Mouse (Mus musculus): ENCODE measurements around the gene Lrrc28.
A peak's percentile ranks its signal among the peaks of the same experiment; 100 is the strongest.

Lrrc28 gene

DNA sequence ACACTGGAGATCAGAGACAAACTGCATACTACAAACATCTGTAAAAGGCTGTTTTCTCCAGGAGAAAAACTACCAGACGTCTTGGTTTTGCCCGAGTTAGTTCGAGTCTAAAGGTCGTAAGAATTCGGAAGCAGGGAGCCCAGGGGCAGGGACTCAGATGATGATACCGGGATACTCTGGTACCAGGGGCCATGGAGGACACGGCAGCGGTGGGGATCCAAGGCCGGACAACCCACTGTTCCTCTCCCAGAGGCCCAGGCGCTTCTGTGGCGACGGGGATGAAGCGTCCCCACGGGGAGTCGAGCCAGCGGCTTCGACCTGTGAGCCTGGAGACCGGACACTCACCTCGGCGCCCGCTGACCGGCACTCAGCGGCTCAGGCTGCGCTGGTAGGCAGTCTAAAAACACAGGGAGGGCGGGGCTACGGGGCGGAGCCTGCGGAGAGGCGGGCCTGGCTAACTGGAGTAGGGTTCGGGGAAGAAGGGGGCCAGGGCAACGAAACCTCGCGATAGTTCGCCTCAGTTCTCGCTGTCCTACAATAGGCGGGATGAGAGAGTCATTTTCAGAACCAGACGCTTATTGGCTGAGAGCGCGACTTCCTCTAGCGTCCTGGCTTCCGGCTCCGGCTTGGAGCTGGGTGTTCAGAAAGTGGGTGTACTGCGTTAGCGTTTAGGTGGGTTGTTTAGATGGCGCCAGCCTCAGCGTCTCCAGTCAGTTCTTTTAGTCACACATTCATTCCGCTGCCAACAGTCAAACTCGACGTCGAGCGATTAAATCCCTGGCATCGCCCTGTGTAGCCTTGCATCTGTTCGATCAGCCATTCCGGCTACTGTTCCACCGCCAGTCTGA lies at the start of gene Lrrc28:
Gene Lrrc28, minus strand, starts transcription at position 436 of the 848 bp plus-strand sequence.
- peak; percentile 98 for DNase-seq (ENCODE audit: low spot score)

- DNase-seq (ENCODE audit: low spot score) = no peak
Measured at GRCm38 (mm10) chr7:67692791-67693538, 47.9 kb upstream of the Lrrc28 start.

- no peak for DNase-seq (ENCODE audit: low spot score)
Measured at GRCm38 (mm10) chr7:67692141-67692540, 47.1 kb upstream of the Lrrc28 start.

GRCm38 (mm10) chr7:67691036-67691435 lies 46.0 kb upstream of the Lrrc28 start:
- DNase-seq (ENCODE audit: low spot score) = no peak

DNA sequence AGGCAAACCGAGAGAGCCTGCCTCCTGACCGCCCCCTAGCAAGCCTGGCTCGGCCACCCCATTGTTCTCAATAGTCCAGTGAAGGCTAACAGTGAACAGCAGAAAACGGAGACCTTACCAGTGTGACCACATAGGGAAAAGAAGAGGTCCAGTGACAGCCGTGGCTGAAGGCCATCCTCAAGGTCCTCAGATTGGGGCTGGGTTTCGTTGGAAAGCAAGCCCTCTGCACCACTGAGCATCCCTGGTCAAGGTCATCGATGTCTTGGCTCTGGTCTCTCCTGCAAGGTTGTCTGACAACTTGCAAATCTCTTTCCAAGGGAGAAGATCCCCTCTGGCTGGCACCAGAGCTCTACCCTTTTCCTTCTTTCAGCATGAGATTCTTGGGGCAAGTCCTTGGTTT lies 44.7 kb upstream of the Lrrc28 start:
- no peak for DNase-seq (ENCODE audit: low spot score)

- DNase-seq (ENCODE audit: low spot score) = no peak
Measured at GRCm38 (mm10) chr7:67688281-67688680, 43.2 kb upstream of the Lrrc28 start.

GRCm38 (mm10) chr7:67686545-67686944 lies 41.5 kb upstream of the Lrrc28 start:
- no peak for DNase-seq (ENCODE audit: low spot score)

- DNase-seq (ENCODE audit: low spot score) = no peak
Measured at GRCm38 (mm10) chr7:67683006-67683405, 37.9 kb upstream of the Lrrc28 start.

DNA sequence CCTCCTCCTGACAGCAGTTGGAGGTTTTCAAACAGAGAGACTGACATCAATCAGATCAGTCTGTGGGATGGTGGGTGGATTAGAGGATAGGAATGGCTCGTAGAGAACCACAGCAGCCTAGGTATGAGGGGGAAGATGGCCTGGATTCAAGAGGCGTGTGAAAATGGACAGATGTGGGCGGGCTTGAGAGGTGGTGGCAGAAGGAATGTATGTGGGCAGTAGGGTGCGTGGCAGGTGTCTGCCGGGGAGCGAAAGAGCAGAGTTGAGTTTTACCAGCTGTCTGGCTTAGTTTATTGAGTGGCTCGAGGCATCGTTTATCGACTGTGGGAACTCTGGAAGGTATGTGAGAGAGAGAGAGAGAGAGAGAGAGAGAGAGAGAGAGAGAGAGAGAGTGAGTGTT lies 36.0 kb upstream of the Lrrc28 start:
- DNase-seq (ENCODE audit: low spot score) = no peak

GRCm38 (mm10) chr7:67678878-67679499 lies 33.9 kb upstream of the Lrrc28 start:
- DNase-seq (ENCODE audit: low spot score) = no peak

GRCm38 (mm10) chr7:67673656-67674055 lies 28.6 kb upstream of the Lrrc28 start:
- no peak for DNase-seq (ENCODE audit: low spot score)

DNA sequence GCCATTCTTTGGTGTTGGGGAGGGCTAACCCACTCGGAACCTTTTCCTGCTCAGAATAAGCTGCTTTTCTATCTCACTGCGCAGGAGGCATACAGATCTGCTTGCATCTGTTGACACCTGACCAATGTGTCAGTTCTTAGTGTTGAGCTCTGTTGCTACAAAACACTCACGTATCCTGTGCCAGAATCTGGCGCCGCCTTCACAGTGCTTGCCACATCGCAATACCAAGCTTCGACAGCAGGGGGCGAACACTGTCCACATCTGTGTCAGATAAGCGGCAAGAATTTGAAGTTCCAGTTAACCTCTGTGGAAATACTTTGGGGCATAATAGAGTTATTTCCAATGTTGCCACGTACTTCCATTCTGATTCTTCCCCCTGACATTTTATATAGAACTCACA lies 27.6 kb upstream of the Lrrc28 start:
- peak; percentile 95 for DNase-seq (ENCODE audit: low spot score)

- no peak for DNase-seq (ENCODE audit: low spot score)
Measured at GRCm38 (mm10) chr7:67670965-67671364, 25.9 kb upstream of the Lrrc28 start.

DNA sequence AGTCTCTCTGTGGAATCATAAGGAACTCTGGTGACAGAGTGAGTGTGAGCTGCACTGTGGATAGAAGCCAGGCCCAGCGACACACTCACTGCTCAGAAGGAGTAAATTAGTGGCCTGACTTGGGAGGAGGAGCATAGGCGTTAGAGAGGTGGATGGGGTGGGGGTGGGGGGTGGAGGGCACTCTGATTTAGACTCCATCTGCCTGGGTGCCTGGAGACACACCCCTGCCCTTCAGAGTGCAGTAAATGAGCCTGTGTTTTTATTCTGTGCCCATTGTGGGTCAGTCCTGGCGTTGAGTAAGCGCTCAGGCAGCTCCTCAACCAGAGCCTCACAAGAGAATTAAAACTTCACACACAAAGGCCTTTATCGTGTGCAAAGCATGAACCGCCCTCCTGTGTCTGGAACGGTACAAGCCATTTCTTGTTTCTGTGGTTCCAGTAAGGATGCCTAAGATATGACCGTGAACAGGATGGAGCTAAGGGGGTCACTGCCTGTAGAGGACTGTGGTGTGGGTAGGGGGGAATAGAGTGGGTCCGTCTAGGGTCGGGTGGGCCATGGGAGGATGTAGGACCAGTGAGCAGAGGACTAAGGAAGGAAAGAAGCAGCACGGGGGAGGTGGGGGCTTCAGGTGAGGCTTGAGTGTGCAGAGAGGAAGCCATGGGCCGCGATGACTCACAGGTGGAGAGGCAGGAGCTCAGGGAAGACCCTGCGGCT lies 19.1 kb upstream of the Lrrc28 start:
- DNase-seq (ENCODE audit: low spot score) = no peak

GRCm38 (mm10) chr7:67662424-67662823 lies 17.4 kb upstream of the Lrrc28 start:
- DNase-seq (ENCODE audit: low spot score) = no peak

- no peak for DNase-seq (ENCODE audit: low spot score)
Measured at GRCm38 (mm10) chr7:67658110-67658509, 13.0 kb upstream of the Lrrc28 start.

GRCm38 (mm10) chr7:67655186-67655585 lies 10.1 kb upstream of the Lrrc28 start:
- DNase-seq (ENCODE audit: low spot score) = no peak

- no peak for DNase-seq (ENCODE audit: low spot score)
Measured at GRCm38 (mm10) chr7:67654668-67655067, 9.6 kb upstream of the Lrrc28 start.

DNA sequence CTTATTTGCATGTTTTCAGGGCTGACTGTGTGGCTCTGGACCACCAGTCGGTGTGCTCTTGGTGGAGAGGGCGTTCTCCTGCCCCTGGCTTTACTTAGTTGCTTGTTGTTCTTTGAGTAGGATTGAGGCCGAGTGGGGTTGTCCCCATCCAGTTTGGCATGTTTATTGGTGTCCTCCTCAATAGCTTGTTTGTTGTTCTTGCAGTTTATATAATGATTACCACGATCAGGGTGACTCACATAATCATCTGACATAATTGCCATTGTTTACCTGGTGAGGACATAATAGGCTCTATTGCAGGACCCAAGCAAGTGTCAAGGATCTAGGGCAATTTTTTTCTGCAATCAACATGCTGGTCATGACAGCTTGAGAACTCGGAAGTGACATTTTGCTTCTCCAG lies 7.1 kb upstream of the Lrrc28 start:
- DNase-seq (ENCODE audit: low spot score) = no peak

GRCm38 (mm10) chr7:67648376-67648775 lies 3.3 kb upstream of the Lrrc28 start:
- no peak for DNase-seq (ENCODE audit: low spot score)

DNA sequence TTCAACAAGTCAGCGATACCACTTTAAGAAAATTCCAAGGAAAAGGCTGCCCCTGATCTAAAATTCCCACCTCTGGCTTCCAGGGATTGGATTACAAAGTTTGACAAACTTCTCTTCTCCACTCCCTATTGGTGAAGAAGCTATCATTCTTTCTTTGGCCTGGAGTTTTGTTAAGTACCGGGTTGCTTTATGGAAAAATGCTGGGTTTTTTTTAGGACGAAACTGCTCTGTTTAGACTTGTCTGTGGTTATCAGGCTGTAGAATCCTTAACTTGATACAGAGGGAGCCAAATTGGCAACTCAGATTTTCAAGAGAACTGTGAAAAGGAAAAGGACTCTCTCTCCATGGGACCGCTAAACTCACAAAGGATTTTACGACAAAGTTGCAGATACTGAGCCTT lies 2.2 kb upstream of the Lrrc28 start, which contains the start of gene Ttc23:
Gene Ttc23, plus strand, starts transcription at position 134 of the 400 bp plus-strand sequence.
- no peak for DNase-seq (ENCODE audit: low spot score)

- no peak for DNase-seq (ENCODE audit: low spot score)
Measured at GRCm38 (mm10) chr7:67646131-67646530, 1.1 kb upstream of the Lrrc28 start.
